Mouse (Mus musculus): ENCODE measurements around the gene Zfp281. TPM values are rescaled to one million over a fixed set of nuclear protein-coding genes. Genes with fewer than 3 reads are reported as not detected.
A peak's percentile ranks its signal among the peaks of the same experiment; 100 is the strongest.

Gene Zfp281
- polyA plus RNA-seq, 3 experiments from 2014 or later: 12.1 to 24.1 (median 23.5) TPM

GRCm38 (mm10) chr1:136614748-136615440 lies 9.8 kb upstream of the Zfp281 start:
- no peak for ATAC-seq

GRCm38 (mm10) chr1:136617163-136617788 lies 7.4 kb upstream of the Zfp281 start:
- ATAC-seq: peak; percentile 74

GRCm38 (mm10) chr1:136618570-136618969 lies 6.1 kb upstream of the Zfp281 start:
- peak; percentile 70 for ATAC-seq

GRCm38 (mm10) chr1:136625019-136625895 lies 556 bp downstream of the Zfp281 start:
- peak; percentile 10 for ATAC-seq

- ATAC-seq: no peak
Measured at GRCm38 (mm10) chr1:136626141-136626540, 1.4 kb downstream of the Zfp281 start.

- ATAC-seq: no peak
Measured at GRCm38 (mm10) chr1:136626756-136627155, 2.1 kb downstream of the Zfp281 start.

GRCm38 (mm10) chr1:136627591-136627990 lies 2.9 kb downstream of the Zfp281 start:
- ATAC-seq: no peak

GRCm38 (mm10) chr1:136632891-136633290 lies 8.2 kb downstream of the Zfp281 start:
- no peak for ATAC-seq

- no peak for ATAC-seq
Measured at GRCm38 (mm10) chr1:136635644-136636043, 10.9 kb downstream of the Zfp281 start.

- peak; percentile 79 for ATAC-seq
Measured at GRCm38 (mm10) chr1:136636946-136637345, 12.2 kb downstream of the Zfp281 start.

GRCm38 (mm10) chr1:136637696-136638095 lies 13.0 kb downstream of the Zfp281 start:
- ATAC-seq: no peak

- no peak for ATAC-seq
Measured at GRCm38 (mm10) chr1:136638211-136638610, 13.5 kb downstream of the Zfp281 start.

GRCm38 (mm10) chr1:136638699-136639098 lies 14.0 kb downstream of the Zfp281 start:
- ATAC-seq: no peak

GRCm38 (mm10) chr1:136639221-136639620 lies 14.5 kb downstream of the Zfp281 start:
- ATAC-seq: no peak

- ATAC-seq: no peak
Measured at GRCm38 (mm10) chr1:136642701-136643100, 18.0 kb downstream of the Zfp281 start.

- no peak for ATAC-seq
Measured at GRCm38 (mm10) chr1:136644486-136644885, 19.8 kb downstream of the Zfp281 start.

- ATAC-seq: no peak
Measured at GRCm38 (mm10) chr1:136645849-136646625, 21.3 kb downstream of the Zfp281 start.

GRCm38 (mm10) chr1:136652066-136652465 lies 27.4 kb downstream of the Zfp281 start:
- no peak for ATAC-seq

- no peak for ATAC-seq
Measured at GRCm38 (mm10) chr1:136653526-136653925, 28.8 kb downstream of the Zfp281 start.

GRCm38 (mm10) chr1:136654385-136654784 lies 29.7 kb downstream of the Zfp281 start:
- ATAC-seq: no peak

- no peak for ATAC-seq
Measured at GRCm38 (mm10) chr1:136656619-136657018, 31.9 kb downstream of the Zfp281 start.

GRCm38 (mm10) chr1:136658456-136659227 lies 33.9 kb downstream of the Zfp281 start:
- peak; percentile 92 for ATAC-seq

Measured in inflammation-experienced regulatory T-cells, adult 6 months (primary cell).